Mouse (Mus musculus): ENCODE results near the gene Rcn1. TPM values are rescaled to one million over a fixed set of nuclear protein-coding genes. Genes with fewer than 3 reads are reported as not detected.

The Rcn1 gene
- polyA plus RNA-seq (2012; fragmentation: generic; extraction: Trizol), result 97.3 TPM
- long read RNA-seq, experiment 1, transcript Rcn1-201 (6 exons, 2,720 nt), result major isoform, 236 of 261 reads
- long read RNA-seq, experiment 1, partial matches to known transcripts, result 13 of 261 reads
- long read RNA-seq, experiment 1, other reads (novel, unspliced or antisense), result 9 of 261 reads
- long read RNA-seq, experiment 2, transcript Rcn1-201 (6 exons, 2,720 nt), result major isoform, 1,191 of 1,216 reads
- long read RNA-seq, experiment 2, partial matches to known transcripts, result 6 of 1,216 reads
- long read RNA-seq, experiment 2, other reads (novel, unspliced or antisense), result 18 of 1,216 reads

DNA sequence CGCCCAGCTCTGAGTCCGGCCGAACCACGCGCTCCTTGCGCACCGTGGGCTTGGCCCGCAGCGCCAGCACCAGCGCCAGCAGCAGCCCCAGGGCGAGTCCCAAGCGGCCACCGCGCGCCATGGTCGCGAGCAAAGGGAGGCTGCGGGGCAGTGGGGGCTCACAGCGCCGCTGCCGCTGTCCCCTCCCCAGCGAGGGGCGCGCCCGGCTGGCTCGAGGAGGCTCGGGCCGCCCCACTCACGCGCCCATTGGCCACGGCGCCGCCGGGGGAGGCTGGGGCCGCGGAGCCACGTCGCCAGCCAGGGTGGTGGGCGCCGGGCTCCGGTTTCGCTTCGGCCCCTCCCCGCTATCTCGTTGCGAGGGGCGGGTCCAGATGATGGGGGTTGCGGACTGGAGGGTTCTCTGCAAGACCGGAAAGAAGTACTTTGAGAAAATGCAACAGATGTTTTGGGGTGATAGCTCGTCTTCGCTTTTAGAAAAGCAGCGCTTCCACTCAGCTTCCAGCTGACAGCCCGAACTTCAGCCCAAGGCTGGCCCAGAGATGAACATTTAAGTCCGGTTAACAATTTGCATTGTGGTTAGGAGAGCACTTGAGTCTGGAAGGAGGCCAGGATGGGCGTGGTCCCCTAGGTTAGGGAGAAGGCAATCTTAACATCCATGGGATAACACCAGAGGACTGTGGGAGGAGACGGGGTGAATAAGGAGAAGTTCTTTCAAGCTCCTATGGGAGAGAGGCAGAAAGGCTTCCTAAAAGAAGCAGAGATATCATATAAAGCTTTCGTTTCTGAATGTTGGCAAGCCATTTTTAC, at the start of gene Rcn1:
Gene Rcn1, minus strand, starts transcription at position 235 of the 807 bp plus-strand sequence.
- Histone ChIP-seq H3K79me3 (ENCODE audit: low read depth) (peaks cover 30% of the 10 kb centered on the region), H3K36me3 (ENCODE audit: control insufficient read depth, insufficient read depth) (peaks cover 16% of the 10 kb centered on the region), H3K27me3 (ENCODE audit: control insufficient read depth, insufficient read depth, insufficient read length) (no peaks in the 10 kb centered on the region), H3K79me2 (ENCODE audit: control insufficient read depth, insufficient read depth) (peaks cover 46% of the 10 kb centered on the region), H3ac (ENCODE audit: control insufficient read depth, insufficient read length, low read depth) (peak within 1 kb of the TSS; percentile 86), H3K4me3 (ENCODE audit: insufficient read depth, poor library complexity, severe bottlenecking) (peak within 1 kb of the TSS; percentile 68)
- TF ChIP-seq CEBPB (IDR thresholded peaks at IDR 0.05; ENCODE audit: low read depth) (no peak), MYOD1 (IDR thresholded peaks at IDR 0.05; ENCODE audit: control insufficient read depth, insufficient read length, low read depth) (peak; percentile 13), MAX (IDR thresholded peaks at IDR 0.05) (no peak)

DNA sequence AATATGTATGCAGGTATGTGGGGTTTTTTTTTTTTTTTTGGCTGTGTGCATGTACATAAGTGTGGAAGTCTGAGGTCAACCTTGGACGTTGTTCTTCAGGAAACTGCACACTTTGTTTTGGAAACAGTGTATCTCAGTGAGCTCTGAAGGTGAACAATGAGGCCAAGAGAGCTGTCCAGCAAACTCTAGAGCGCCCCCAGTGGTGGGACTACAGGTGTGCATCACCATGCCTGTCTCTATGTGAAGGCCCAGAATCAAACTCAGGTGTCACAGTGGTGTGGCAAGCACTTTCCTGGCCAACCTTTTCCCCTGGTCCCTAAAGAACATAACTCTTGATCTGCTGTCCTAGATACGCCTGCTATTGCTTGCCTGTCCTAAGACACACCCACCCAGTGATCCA, 45.0 kb upstream of the Rcn1 start:
- TF ChIP-seq CEBPB (IDR thresholded peaks at IDR 0.05; ENCODE audit: low read depth), result no peak
- TF ChIP-seq USF1 (IDR thresholded peaks at IDR 0.05; ENCODE audit: low read depth), result no peak
- TF ChIP-seq MYOG (IDR thresholded peaks at IDR 0.05; ENCODE audit: control insufficient read depth, extremely low read depth, insufficient read length), result no peak
- no peak for TF ChIP-seq MYOD1 (IDR thresholded peaks at IDR 0.05; ENCODE audit: control insufficient read depth, insufficient read length, low read depth)
- TF ChIP-seq FOSL1 (IDR thresholded peaks at IDR 0.05; ENCODE audit: insufficient read depth, low read length, poor library complexity, severe bottlenecking), result no peak
- Histone ChIP-seq H3K79me3 (ENCODE audit: low read depth) (no peaks in the 10 kb centered on the region), H3K27me3 (ENCODE audit: control insufficient read depth, insufficient read depth, insufficient read length) (no peaks in the 10 kb centered on the region), H3K4me3 (ENCODE audit: insufficient read depth, poor library complexity, severe bottlenecking) (no peak overlapping the region), H3K36me3 (ENCODE audit: control insufficient read depth, insufficient read depth) (no peaks in the 10 kb centered on the region), H3ac (ENCODE audit: control insufficient read depth, insufficient read length, low read depth) (no peak overlapping the region), H3K79me2 (ENCODE audit: control insufficient read depth, insufficient read depth) (no peaks in the 10 kb centered on the region)

DNA sequence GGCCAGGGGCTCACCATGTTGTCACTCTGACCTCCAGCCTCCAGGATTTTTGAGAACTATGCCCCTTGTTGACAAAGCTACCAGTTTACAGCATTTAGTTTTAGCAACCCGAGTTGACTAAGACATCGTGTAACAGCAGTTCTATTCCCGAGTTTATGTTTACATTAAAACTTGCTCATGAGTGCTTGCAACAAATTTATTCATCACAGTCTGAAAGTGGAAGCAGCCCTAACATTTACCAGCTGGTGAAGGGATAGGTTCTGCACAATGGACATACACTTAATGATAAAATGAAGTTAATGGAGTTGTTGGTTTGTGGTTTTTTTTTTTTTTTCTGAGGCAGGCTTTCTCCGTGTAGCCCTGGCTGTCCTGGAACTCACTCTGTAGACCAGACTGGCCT, 39.9 kb upstream of the Rcn1 start:
- Histone ChIP-seq H3K27me3 (ENCODE audit: control insufficient read depth, insufficient read depth, insufficient read length) (no peaks in the 10 kb centered on the region), H3K79me3 (ENCODE audit: low read depth) (no peaks in the 10 kb centered on the region), H3ac (ENCODE audit: control insufficient read depth, insufficient read length, low read depth) (no peak overlapping the region), H3K36me3 (ENCODE audit: control insufficient read depth, insufficient read depth) (no peaks in the 10 kb centered on the region), H3K79me2 (ENCODE audit: control insufficient read depth, insufficient read depth) (no peaks in the 10 kb centered on the region), H3K4me3 (ENCODE audit: insufficient read depth, poor library complexity, severe bottlenecking) (no peak overlapping the region)
- no peak for TF ChIP-seq USF1 (IDR thresholded peaks at IDR 0.05; ENCODE audit: low read depth)
- TF ChIP-seq MYOD1 (IDR thresholded peaks at IDR 0.05; ENCODE audit: control insufficient read depth, insufficient read length, low read depth), result no peak
- no peak for TF ChIP-seq CEBPB (IDR thresholded peaks at IDR 0.05; ENCODE audit: low read depth)
- no peak for TF ChIP-seq MAX (IDR thresholded peaks at IDR 0.05)
- no peak for TF ChIP-seq MYOG (IDR thresholded peaks at IDR 0.05; ENCODE audit: control insufficient read depth, extremely low read depth, insufficient read length)
- TF ChIP-seq CTCF (IDR thresholded peaks at IDR 0.05; ENCODE audit: control insufficient read depth, insufficient read depth, insufficient read length), result no peak
- TF ChIP-seq FOSL1 (IDR thresholded peaks at IDR 0.05; ENCODE audit: insufficient read depth, low read length, poor library complexity, severe bottlenecking), result no peak

DNA sequence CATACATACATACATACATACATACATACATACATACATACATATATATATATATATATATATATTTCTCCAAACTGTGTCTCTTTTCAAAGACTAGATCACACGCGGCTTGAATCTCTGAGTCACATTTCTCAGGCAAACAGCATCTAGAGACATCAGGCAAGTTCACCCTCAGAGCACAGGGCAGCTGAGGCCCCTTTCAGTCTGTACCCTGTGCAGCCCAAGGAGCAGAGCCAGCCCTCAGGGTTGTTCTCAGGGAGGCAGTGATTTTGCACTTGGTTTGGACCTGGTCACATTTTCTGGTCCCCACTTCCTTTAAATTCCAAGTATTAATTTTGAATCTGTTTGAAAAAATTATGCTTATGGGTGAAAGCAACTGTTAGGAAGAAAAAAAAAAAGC, 39.4 kb upstream of the Rcn1 start:
- no peaks in the 10 kb centered on the region for H3K79me3 ChIP-seq (ENCODE audit: low read depth)
- H3K79me2 ChIP-seq (ENCODE audit: control insufficient read depth, insufficient read depth), result no peaks in the 10 kb centered on the region
- no peak overlapping the region for H3K4me3 ChIP-seq (ENCODE audit: insufficient read depth, poor library complexity, severe bottlenecking)
- H3ac ChIP-seq (ENCODE audit: control insufficient read depth, insufficient read length, low read depth), result no peak overlapping the region
- H3K36me3 ChIP-seq (ENCODE audit: control insufficient read depth, insufficient read depth), result no peaks in the 10 kb centered on the region
- TF ChIP-seq FOSL1 (IDR thresholded peaks at IDR 0.05; ENCODE audit: insufficient read depth, low read length, poor library complexity, severe bottlenecking) (no peak), CTCF (IDR thresholded peaks at IDR 0.05; ENCODE audit: control insufficient read depth, insufficient read depth, insufficient read length) (no peak), MYOG (IDR thresholded peaks at IDR 0.05; ENCODE audit: control insufficient read depth, extremely low read depth, insufficient read length) (no peak), USF1 (IDR thresholded peaks at IDR 0.05; ENCODE audit: low read depth) (no peak), MAX (IDR thresholded peaks at IDR 0.05) (no peak), CEBPB (IDR thresholded peaks at IDR 0.05; ENCODE audit: low read depth) (no peak), MYOD1 (IDR thresholded peaks at IDR 0.05; ENCODE audit: control insufficient read depth, insufficient read length, low read depth) (no peak)
- no peaks in the 10 kb centered on the region for H3K27me3 ChIP-seq (ENCODE audit: control insufficient read depth, insufficient read depth, insufficient read length)

DNA sequence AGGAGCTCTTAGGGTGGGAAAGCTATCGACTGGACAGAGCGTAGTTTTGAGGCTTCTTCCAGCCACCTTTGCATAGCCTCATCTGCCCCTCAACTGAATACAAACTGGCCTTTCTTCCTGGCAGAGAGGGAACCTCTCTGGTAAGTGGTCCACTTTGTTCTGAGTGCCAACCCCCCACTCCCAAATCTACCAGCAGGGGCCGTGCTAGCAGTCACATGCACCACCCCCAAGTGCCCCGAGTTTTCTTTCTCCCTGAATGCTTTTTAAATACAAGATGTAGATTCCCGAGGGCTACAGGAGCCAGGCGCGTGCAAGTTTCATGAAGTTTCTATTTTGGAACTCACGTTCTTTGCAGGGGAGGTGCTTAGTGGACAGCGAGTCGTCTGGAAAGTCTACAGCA, 33.8 kb upstream of the Rcn1 start:
- Histone ChIP-seq H3K36me3 (ENCODE audit: control insufficient read depth, insufficient read depth) (no peaks in the 10 kb centered on the region), H3K4me3 (ENCODE audit: insufficient read depth, poor library complexity, severe bottlenecking) (no peak overlapping the region)

More for the DNA sequence above, 33.8 kb upstream of the Rcn1 start:
- no peak overlapping the region for H3ac ChIP-seq (ENCODE audit: control insufficient read depth, insufficient read length, low read depth)
- TF ChIP-seq MYOG (IDR thresholded peaks at IDR 0.05; ENCODE audit: control insufficient read depth, extremely low read depth, insufficient read length) (no peak), USF1 (IDR thresholded peaks at IDR 0.05; ENCODE audit: low read depth) (no peak), CEBPB (IDR thresholded peaks at IDR 0.05; ENCODE audit: low read depth) (no peak), MYOD1 (IDR thresholded peaks at IDR 0.05; ENCODE audit: control insufficient read depth, insufficient read length, low read depth) (no peak), FOSL1 (IDR thresholded peaks at IDR 0.05; ENCODE audit: insufficient read depth, low read length, poor library complexity, severe bottlenecking) (no peak), CTCF (IDR thresholded peaks at IDR 0.05; ENCODE audit: control insufficient read depth, insufficient read depth, insufficient read length) (no peak)
- H3K79me3 ChIP-seq (ENCODE audit: low read depth), result no peaks in the 10 kb centered on the region
- peaks cover 3% of the 10 kb centered on the region for H3K27me3 ChIP-seq (ENCODE audit: control insufficient read depth, insufficient read depth, insufficient read length)
- H3K79me2 ChIP-seq (ENCODE audit: control insufficient read depth, insufficient read depth), result no peaks in the 10 kb centered on the region

Data from C2C12 (cell line).